Mouse (Mus musculus) kidney, postnatal 10 days (tissue): ENCODE results near the gene Vmn2r97.
"Not testable (repeated sequence)": the region's sequence is repeated elsewhere in the genome, so short reads cannot be mapped to it uniquely, and the experiment has no call there.

Source experiments
- DNase-seq: peaks from one replicate; pipeline ENCODE4 v3.0.0; 2021; ENCODE audit warnings: mixed read lengths

The Vmn2r97 gene

GRCm38 (mm10) chr17:18914000-18914399 lies at the start of gene Vmn2r97:
Gene Vmn2r97, plus strand, starts transcription at chr17:18914300.
- DNase-seq, result not testable (repeated sequence)

GRCm38 (mm10) chr17:18882436-18882835 lies 31.7 kb upstream of the Vmn2r97 start:
- DNase-seq, result not testable (repeated sequence)

- DNase-seq, result no peak
Observed at GRCm38 (mm10) chr17:18889745-18890329, 24.3 kb upstream of the Vmn2r97 start.

- DNase-seq, result not testable (repeated sequence)
Observed at GRCm38 (mm10) chr17:18957800-18958199, 43.7 kb downstream of the Vmn2r97 start.

- no peak for DNase-seq
Observed at GRCm38 (mm10) chr17:18968371-18969275, 54.5 kb downstream of the Vmn2r97 start.
